Comparison of ENCODE assay signal across 21 mouse cellular contexts in genomic region chr6:115739056-115739455, GRCm38 (mm10). TPM values are rescaled to one million over a fixed set of nuclear protein-coding genes. Genes with fewer than 3 reads are reported as not detected.
"Had no signal": no experiment of that assay in that cellular context is flagged by ENCODE, and none has a peak within 500 bp of the region (broad histone marks: within the 10 kb centered on the region; RNA-seq: fewer than 3 reads in every experiment).

No protein-coding gene starts in this region.

- H3K4me2 ChIP-seq: kidney, embryonic 15.5 days; limb, embryonic 13.5 days; midbrain, embryonic 13.5 days; neural tube, embryonic 13.5 days had no signal

- H3K36me3 ChIP-seq: kidney, embryonic 15.5 days; limb, embryonic 10.5 days; limb, embryonic 13.5 days; midbrain, embryonic 10.5 days; midbrain, embryonic 13.5 days; neural tube, embryonic 13.5 days had no signal

- H3K9ac ChIP-seq: kidney, embryonic 15.5 days; limb, embryonic 13.5 days; midbrain, embryonic 13.5 days; neural tube, embryonic 13.5 days had no signal

- H3K27me3 ChIP-seq: kidney, embryonic 15.5 days; limb, embryonic 13.5 days; midbrain, embryonic 13.5 days; neural tube, embryonic 13.5 days had no signal

- H3K4me1 ChIP-seq: kidney, embryonic 15.5 days; limb, embryonic 13.5 days; midbrain, embryonic 13.5 days; neural tube, embryonic 13.5 days had no signal

- H3K27ac ChIP-seq: kidney, embryonic 15.5 days; limb, embryonic 10.5 days; limb, embryonic 13.5 days; midbrain, embryonic 10.5 days; midbrain, embryonic 13.5 days; neural tube, embryonic 13.5 days had no signal

- H3K9me3 ChIP-seq: kidney, embryonic 15.5 days; limb, embryonic 10.5 days; neural tube, embryonic 13.5 days had no signal

- H3K4me3 ChIP-seq: kidney, embryonic 15.5 days; limb, embryonic 10.5 days; limb, embryonic 13.5 days; midbrain, embryonic 10.5 days; midbrain, embryonic 13.5 days; myocyte; neural tube, embryonic 13.5 days had no signal

- ATAC-seq: midbrain, embryonic 13.5 days; midbrain, embryonic 16.5 days had no signal

- DNase-seq: kidney, adult 11 months; kidney, adult 8-10 months; kidney, postnatal 14 days; kidney, postnatal 4 days; lung, adult 2 months; lung, postnatal 14 days; lung, postnatal 4 days; retina, postnatal 1 day; thymus, adult 18-20 months; thymus, postnatal 36 days had no signal

RNA-seq across cellular contexts. Expression of gene Tmem40, which starts 23.2 kb away (rescaled TPM):
- total RNA-seq: liver, adult 2 months; monocyte, adult 5-6 weeks had no signal
- polyA plus RNA-seq: liver, adult 2 months; small intestine, adult 2 months had no signal
